Mouse (Mus musculus) c-Kit-positive CD71-negative TER-119-negative erythroid progenitor cells, embryonic 14.5 days (primary cell): ENCODE measurements around the gene Ubash3a.

Source experiments
- DNase-seq: peaks from one replicate; pipeline ENCODE4 v3.0.0-alpha.2; 2013; ENCODE audit warnings: low read depth

Ubash3a gene

GRCm38 (mm10) chr17:31207771-31208334 is at the start of gene Ubash3a:
Gene Ubash3a, plus strand, starts transcription at chr17:31207873.
- DNase-seq = no peak

- DNase-seq = no peak
Observed at GRCm38 (mm10) chr17:31157921-31158320, 49.8 kb upstream of the Ubash3a start.

- DNase-seq = no peak
Observed at GRCm38 (mm10) chr17:31160291-31160690, 47.4 kb upstream of the Ubash3a start.

DNA sequence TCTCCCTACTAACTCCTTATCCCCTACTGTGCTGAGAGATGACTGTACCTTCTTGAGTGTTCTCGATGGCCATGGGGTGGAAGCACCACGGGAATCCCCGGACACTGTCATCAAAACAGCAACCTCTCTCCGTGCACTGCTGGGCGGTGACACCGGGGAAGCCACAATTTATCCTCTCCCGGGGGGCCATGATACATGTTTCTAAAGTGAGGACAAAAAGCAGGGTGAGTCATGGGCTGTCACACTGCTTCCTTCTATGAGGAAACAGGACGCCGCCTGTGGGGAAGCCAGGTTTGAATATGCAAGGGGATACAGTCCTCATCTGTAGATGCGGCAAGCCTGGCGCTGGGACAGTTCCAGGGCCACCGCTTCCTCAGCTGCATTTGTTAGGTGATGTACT is 45.1 kb upstream of the Ubash3a start:
- peak; percentile 37 for DNase-seq

DNA sequence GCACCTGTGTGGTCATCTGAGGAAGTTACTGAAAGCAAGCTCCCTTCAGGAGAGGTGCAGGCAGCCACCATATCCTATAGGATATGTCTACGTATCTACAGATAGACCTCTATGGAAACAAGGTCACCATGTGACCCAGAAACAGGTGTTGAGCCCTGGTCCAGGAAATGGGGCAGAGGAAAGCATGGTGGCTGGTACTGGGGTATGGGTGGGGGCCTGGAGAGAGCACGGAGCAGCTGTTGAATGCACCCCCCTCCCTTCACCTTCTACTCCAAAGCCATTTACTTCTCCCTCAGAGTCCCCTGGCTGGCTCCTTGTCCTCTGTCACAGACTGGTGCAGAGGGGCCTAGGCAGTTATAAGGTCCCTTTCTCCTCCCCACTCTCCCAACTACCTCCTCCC is 43.9 kb upstream of the Ubash3a start:
- no peak for DNase-seq

- no peak for DNase-seq
Observed at GRCm38 (mm10) chr17:31165127-31165526, 42.5 kb upstream of the Ubash3a start, which contains the start of gene Tff1. Gene Tff1, minus strand, starts transcription at chr17:31165277.

GRCm38 (mm10) chr17:31169796-31170195 is 37.9 kb upstream of the Ubash3a start:
- DNase-seq = no peak

DNA sequence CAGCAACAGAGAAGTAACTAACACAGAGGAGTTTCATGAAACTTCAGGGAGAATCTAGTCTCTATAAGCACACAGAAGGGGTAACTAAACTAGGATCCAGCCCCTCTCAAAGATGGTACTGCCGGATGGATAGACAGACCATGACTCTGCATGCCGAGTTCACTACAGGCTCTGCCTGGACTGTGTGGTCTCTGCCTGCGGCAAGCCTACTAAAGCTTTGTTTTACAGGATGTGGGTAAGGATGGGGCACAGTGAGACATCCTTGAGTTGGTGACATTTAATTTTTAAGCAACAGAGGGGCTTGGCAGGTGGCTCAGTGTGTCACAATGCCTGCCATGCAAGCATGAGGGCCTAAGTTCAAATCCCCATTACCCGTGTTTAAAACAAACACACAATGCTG is 31.4 kb upstream of the Ubash3a start:
- DNase-seq = no peak

DNA sequence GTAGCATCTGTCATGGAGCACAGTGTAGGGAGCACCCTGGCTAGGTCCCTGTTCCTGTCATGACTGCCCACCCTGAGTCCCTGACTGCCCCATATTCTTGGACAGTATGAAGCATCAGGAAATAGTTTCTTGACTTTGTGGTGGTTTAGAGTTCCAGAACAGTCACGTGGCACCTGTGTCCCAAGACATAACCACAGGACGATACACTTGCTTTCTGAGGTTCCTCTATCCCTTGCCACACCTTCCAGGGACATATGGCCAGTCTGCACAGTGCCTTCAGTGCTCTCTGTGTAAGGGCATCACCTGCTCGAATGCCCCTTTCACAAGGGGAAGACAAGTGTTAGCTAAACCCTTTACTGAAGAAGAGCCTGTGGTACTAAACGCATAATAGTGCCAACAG is 26.2 kb upstream of the Ubash3a start:
- DNase-seq = peak; percentile 24

DNA sequence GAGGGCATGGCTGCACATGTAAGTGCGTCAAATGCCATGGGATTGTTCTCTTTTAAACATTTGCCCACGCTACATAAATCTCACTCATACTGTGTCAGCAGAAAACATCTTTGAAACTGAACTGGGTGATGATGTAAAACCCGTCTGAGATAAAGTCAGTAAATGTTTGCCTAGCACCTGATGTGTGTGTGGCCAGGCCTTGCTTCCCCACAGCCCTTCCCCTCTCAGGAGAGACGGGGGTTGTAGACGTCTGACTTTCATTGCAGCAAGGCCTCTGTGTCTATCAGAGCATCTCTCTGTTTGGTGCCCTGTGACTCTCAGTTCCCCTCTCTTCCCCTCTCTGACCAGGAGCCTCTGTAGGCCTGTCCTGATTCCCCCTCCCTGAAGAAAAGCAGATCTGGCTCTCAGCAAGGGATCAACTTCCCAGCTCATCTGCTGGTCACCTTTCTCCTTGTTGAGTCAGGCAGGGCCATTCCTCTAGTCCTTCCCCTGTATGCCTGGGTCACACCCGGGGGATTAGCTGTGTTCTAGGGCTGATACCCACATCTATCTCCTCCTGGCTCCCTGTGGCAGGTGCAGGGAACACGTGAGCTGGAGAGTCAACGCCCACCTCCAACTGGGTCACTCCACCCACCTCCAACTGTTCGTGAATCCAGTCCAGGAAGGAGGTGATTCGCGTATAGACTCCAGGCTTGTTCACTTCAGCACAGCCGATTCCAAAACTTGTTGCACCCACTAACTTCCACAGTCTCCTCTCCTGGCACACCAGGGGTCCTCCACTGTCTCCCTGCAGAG is 24.3 kb upstream of the Ubash3a start:
- DNase-seq = no peak

GRCm38 (mm10) chr17:31184269-31184990 is 23.2 kb upstream of the Ubash3a start:
- DNase-seq = no peak

DNA sequence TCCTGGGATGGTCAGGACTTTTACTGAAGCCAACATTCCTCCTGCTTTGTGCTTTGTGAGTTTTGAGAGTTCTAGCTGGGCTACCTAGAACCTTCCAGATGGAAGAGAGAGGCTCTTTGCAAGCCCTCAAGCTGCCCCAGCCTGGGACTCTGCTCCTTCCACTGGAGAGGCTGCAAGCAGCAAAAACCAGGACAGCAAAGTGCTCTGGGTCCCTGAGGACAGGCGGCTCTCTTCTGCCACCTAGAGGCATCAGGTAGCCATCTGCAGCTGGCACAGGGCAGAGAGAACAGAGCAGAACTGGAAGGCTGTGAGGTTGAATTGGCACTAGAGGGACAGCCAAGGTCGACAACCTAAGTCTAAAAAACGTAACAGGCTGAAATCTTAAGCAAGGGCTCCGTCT is 20.3 kb upstream of the Ubash3a start:
- DNase-seq = peak; percentile 53

DNA sequence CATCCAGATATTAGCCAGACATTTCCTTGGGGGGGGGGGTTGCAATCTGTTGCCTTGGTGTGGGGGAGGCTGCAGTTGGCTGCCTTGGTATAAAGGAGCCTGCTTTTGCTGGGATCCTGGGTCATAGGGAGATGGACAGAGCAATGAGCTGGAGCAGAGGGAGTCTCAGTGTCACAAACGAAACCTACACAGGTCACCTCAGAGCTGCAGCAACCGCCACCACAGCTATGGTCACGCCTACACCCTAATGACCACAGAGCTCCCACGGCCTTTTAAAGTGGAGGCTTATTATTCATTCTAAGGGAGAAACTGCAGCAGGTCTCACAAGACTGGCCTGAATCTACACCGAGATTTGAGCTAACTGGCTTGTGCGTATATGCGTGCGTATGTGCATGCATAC is 15.8 kb upstream of the Ubash3a start:
- DNase-seq = no peak

- DNase-seq = no peak
Observed at GRCm38 (mm10) chr17:31192663-31193062, 15.0 kb upstream of the Ubash3a start.

GRCm38 (mm10) chr17:31193360-31193759 is 14.3 kb upstream of the Ubash3a start:
- no peak for DNase-seq

GRCm38 (mm10) chr17:31195207-31195606 is 12.5 kb upstream of the Ubash3a start:
- no peak for DNase-seq

DNA sequence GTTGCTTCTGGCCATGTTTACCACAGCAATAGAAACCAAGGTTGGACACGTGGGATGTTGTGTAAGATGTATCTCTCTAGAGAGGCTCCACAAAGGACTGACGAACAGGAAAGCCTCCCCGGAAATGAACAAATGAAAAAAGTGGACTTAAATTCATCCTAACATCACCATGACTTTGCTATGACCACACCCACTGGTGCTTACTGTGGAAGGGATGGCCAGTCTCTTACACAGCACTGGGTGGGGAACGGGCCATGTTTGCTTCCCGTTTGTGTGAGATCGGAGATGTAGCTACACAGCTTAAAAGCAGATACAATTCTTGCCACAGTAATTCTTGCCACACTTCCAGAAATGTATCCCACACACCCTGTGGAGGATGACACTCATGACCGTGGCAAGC is 11.4 kb upstream of the Ubash3a start:
- DNase-seq = no peak

DNA sequence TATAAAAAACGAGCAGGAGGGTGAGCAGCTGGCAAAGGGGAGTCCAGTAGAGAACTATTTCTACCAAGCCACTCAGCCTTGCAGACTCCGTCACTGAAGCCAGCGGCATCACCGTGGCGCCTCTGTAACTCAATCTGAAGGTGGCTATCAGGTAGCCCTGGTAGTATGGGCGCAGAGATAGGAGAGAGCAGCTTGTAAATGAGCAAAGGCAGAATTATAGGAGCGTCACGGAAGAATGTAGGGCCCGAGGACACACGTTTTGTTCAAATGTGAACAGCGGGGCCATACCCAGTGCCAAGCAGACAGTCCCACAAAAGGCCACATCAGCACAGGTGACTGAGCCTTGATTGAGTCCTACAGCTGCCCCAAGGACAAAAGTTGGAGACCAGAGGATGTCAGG is 8.8 kb upstream of the Ubash3a start, which contains the start of gene Tmprss3:
Gene Tmprss3, minus strand, starts transcription at position 101 of the 400 bp plus-strand sequence.
- no peak for DNase-seq

- DNase-seq = no peak
Observed at GRCm38 (mm10) chr17:31208654-31209053, 981 bp downstream of the Ubash3a start.

DNA sequence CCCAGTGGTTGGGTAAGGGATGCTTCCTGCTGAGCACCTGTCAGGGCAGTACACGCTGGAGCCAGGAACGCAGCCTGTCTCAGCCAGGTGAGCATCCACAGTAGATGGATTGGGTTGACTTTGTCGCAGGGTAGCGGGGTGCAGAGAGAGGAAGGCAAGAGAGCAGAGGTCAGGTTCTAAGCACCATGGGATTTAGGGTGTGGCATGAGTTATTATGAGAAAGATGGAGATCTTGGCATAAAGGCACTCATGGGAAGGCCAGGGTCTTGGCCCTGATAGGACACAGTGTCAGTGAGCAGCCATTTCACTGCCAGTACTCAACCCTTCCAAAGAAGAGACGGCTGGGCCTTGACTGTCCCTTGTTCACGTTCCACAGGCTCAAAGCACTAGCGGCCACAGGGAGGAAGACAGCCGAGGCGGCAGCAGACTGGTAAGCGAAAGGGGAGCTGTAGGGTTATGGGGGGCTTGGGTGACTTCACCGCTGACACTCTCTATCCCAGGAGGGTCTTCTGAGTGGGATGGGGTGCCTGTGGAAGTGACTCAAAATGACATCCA is 1.8 kb downstream of the Ubash3a start:
- no peak for DNase-seq

- no peak for DNase-seq
Observed at GRCm38 (mm10) chr17:31210299-31210698, 2.6 kb downstream of the Ubash3a start.

GRCm38 (mm10) chr17:31211881-31212280 is 4.2 kb downstream of the Ubash3a start:
- no peak for DNase-seq
